Mouse (Mus musculus) mouse trophoblast stem cell (cell line): ENCODE results near the gene Ttc39b.

Experiments used
- in situ Hi-C, 2 experiments: fragments of 300-500 bp; cut with MseI, MboI; formaldehyde crosslinking; loops; 2 replicates in 1 of 2; 3 replicates in 1 of 2; pipeline ENCODE4 v1.15.1; 2025

Ttc39b gene

DNA sequence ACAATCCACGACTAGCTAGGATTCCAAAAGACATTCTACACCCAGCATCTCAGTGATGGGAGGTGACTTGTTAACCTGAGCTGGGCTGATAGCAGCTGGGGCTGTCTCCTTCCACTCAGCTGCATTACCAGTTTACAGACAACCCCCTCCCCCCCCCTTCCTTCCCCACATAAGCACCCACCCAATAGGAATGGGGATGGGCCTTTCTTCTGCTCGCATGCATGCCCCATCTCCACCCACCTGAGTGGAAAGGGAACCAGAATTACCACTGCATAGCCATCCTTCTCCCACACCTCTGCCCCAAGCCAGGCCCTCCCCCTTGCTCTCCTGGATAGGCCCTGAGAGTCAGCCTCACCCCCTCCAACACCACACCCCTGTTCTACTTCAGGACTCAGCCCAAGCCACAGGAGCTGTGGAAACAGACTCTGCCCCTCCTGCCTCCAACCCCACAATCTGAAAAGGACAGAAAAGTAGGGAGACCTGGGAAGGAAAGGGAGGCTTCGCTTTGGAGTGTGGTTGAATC, 6.2 kb downstream of the Ttc39b start:
- in situ Hi-C loops = no loop called here

DNA sequence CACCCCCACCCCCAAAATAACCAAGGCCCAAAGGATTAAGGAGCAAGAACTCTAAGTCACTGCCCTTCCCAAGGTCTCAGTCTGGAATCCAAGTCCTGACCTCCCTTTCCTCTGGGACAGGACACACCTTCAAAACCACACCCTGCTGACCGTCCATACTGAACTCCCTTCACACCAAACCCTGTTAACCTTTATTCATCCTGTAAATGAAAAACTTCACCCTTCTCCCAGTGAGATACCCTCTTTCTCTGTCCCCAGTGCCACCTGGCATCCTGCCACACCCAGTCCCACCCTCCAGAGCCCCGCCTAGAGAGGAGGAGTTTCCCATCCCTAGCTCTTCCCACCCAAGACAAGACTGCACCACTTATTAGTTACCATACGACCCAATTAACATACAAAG, 7.3 kb downstream of the Ttc39b start:
- in situ Hi-C loops = no loop called here

DNA sequence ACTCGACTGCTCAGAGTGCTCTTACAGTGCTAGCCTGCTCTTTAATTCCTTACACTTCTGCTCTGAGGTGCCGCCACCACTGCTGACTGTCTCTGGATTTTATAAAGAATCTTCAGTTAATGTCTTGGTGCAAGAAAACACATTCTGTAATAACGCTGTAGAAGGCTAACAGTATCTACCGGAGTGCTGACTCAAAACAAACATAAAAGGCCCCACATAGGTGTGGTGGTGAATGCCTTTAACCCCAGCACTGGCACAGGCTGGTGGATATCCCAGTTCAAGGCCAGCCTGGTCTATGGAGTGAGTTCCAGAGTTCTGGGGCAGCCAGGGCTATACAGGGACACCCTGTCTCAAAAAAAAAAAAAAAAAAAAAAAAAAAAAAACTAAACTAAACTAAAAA, 8.1 kb downstream of the Ttc39b start:
- in situ Hi-C loops = no loop called here

- in situ Hi-C loops = no loop called here
Measured at GRCm38 (mm10) chr4:83314922-83315881, 8.9 kb downstream of the Ttc39b start.

- in situ Hi-C loops = no loop called here
Measured at GRCm38 (mm10) chr4:83314261-83314793, 9.7 kb downstream of the Ttc39b start.

- in situ Hi-C loops = no loop called here
Measured at GRCm38 (mm10) chr4:83312336-83312735, 11.7 kb downstream of the Ttc39b start.

- in situ Hi-C loops = no loop called here
Measured at GRCm38 (mm10) chr4:83311481-83311880, 12.6 kb downstream of the Ttc39b start.

- in situ Hi-C loops = no loop called here
Measured at GRCm38 (mm10) chr4:83310990-83311389, 13.1 kb downstream of the Ttc39b start.

DNA sequence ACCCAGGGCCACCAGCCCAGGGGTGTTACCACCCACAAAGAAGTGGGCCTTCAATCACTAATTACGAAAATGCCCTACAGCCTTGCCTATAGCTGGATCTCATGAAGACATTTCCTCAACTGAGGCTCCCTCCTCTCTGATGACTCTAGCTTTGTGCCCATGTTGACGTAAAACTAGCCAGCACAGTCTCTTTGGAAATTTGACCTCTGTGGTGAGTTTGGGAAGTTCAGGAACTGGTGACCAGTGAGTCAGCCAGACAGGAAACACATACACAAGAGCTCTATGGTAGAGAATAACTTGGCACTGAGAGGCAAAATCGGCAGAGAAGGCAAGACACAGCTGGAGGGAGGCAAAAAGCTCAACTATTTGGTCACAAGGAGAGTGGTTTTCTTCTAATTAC, 15.1 kb downstream of the Ttc39b start:
- in situ Hi-C loops = no loop called here

GRCm38 (mm10) chr4:83307686-83308469, 16.2 kb downstream of the Ttc39b start:
- in situ Hi-C loops = no loop called here

- in situ Hi-C loops = no loop called here
Measured at GRCm38 (mm10) chr4:83306879-83307278, 17.2 kb downstream of the Ttc39b start.

DNA sequence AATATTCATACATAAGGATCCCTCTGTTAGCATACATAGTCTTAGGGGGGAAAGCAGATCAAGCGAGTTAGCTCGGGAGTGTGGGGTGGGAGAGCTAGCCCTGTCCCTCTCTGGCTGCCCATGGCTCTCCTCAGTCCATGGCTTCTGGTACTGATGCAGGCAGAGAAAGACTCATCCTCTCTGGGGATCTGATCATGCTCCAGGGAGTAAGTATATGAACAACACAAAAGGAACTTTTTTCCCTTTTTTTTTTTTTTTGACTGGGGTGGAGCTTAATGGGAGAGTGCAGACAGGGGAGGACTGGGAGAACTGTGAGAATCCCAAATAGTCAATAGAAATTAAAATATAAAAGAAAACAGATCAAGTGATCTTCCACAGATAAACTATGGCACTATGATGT, 19.0 kb downstream of the Ttc39b start:
- in situ Hi-C loops = no loop called here

- in situ Hi-C loops = no loop called here
Measured at GRCm38 (mm10) chr4:83302887-83303827, 20.9 kb downstream of the Ttc39b start.

GRCm38 (mm10) chr4:83302123-83302737, 21.8 kb downstream of the Ttc39b start:
- in situ Hi-C loops = no loop called here

- in situ Hi-C loops = no loop called here
Measured at GRCm38 (mm10) chr4:83301713-83302112, 22.3 kb downstream of the Ttc39b start.

DNA sequence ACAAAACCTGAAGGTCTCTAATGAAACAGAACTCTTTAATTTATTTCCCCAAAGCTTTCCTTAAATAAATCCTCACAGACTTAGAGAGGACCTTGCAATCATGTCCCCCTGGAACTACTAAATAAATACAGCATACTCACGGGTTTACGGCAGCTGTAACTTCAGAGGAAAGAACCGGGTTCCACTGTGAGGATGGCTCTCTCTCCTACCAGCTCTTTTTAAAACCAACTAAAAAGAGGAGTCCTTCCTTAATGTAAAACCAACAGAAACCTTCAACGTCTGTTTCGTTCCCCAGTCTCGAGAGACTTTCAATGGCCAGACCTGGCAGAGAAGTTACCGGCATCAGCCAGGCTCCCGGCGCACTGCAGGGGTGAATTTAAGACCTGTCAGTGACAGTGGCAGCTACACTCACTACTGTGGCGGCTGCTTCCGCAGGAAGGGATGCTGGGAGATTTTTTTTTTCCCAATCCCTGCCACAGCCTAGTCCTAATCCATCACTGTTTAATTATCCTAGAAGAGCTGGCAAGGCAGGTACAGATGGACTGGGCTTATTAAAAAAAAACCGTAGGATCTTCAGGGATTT, 39.2 kb downstream of the Ttc39b start:
- in situ Hi-C loops = no loop called here

- in situ Hi-C loops = no loop called here
Measured at GRCm38 (mm10) chr4:83283973-83284767, 39.9 kb downstream of the Ttc39b start.

GRCm38 (mm10) chr4:83282424-83282823, 41.6 kb downstream of the Ttc39b start:
- in situ Hi-C loops = no loop called here

- in situ Hi-C loops = no loop called here
Measured at GRCm38 (mm10) chr4:83279236-83279635, 44.8 kb downstream of the Ttc39b start.
